Mouse (Mus musculus) forebrain, embryonic 10.5 days (tissue): ENCODE measurements around the gene Ldb2. TPM values are rescaled to one million over a fixed set of nuclear protein-coding genes. Genes with fewer than 3 reads are reported as not detected.

ENCODE experiments used
- DNase-seq: peaks from one replicate; pipeline ENCODE4 v3.0.0-alpha.2; 2017; ENCODE audit warnings: low spot score; ENCODE audit errors: extremely low spot score
- H3K27ac ChIP-seq: fragments of 300-500 bp; sonication (generic); 2 replicates; pipeline ENCODE4 v1.5.1; 2016; ENCODE audit warnings: mild to moderate bottlenecking
- H3K27me3 ChIP-seq: fragments of 300-500 bp; sonication (generic); 2 replicates; pipeline ENCODE4 v1.6.1; 2016; ENCODE audit warnings: mild to moderate bottlenecking; ENCODE audit not compliant: poor library complexity, severe bottlenecking
- H3K36me3 ChIP-seq: fragments of 300-500 bp; sonication (generic); replicated peaks from 2 replicates; pipeline ENCODE4 v1.6.1; 2016; ENCODE audit warnings: mild to moderate bottlenecking, moderate library complexity
- H3K4me1 ChIP-seq: fragments of 300-500 bp; sonication (generic); 2 replicates; pipeline ENCODE4 v1.6.1; 2016
- H3K4me3 ChIP-seq: fragments of 300-500 bp; sonication (generic); 2 replicates; pipeline ENCODE4 v1.5.1; 2016; ENCODE audit warnings: mild to moderate bottlenecking, moderate library complexity
- H3K9me3 ChIP-seq: fragments of 300-500 bp; sonication (generic); 2 replicates; pipeline ENCODE4 v1.6.1; 2016; ENCODE audit warnings: mild to moderate bottlenecking, moderate library complexity
- WGBS: fragments of 180-500 bp; shearing (Covaris S2); methylation state at CpG from one replicate; pipeline ENCODE4 v1.1.7; 2016; 5-methylcytosine and 5-hydroxymethylcytosine counted together
- polyA plus RNA-seq: library from polyadenylated mRNA; unstranded; fragments of >200 nt; fragmentation: Nextera tagmentation; extraction: Ambion mirVana; gene quantifications from 2 replicates; pipeline ENCODE4 v1.2.1, GENCODE M21; 2016

The Ldb2 gene
- polyA plus RNA-seq, 1 experiment from 2014 or later = 10.5 TPM

- Histone ChIP-seq H3K27me3 (no peaks in the 10 kb centered on the region), H3K27ac (no peak overlapping the region), H3K9me3 (no peaks in the 10 kb centered on the region), H3K4me1 (peaks cover 7% of the 10 kb centered on the region; the same call in 1 of the 2 replicates), H3K36me3 (no peaks in the 10 kb centered on the region), H3K4me3 (no peak overlapping the region)
- no peak for DNase-seq
- 83% methylated on average over 9 of the region's 9 CpGs for WGBS
These were observed 305.3 kb downstream of the Ldb2 start for GRCm38 (mm10) chr5:44494133-44494532.

GRCm38 (mm10) chr5:44491526-44491925 lies 308.0 kb downstream of the Ldb2 start:
- Histone ChIP-seq H3K9me3 (no peaks in the 10 kb centered on the region), H3K4me3 (no peak overlapping the region), H3K4me1 (peaks cover 1% of the 10 kb centered on the region; the same call in 1 of the 2 replicates), H3K36me3 (no peaks in the 10 kb centered on the region), H3K27me3 (no peaks in the 10 kb centered on the region), H3K27ac (no peak overlapping the region)
- WGBS = 90% methylated on average over 1 of the region's 1 CpGs
- no peak for DNase-seq

- no peak for DNase-seq
- H3K4me1 ChIP-seq = no peaks in the 10 kb centered on the region
- H3K36me3 ChIP-seq = no peaks in the 10 kb centered on the region
- no peak overlapping the region for H3K4me3 ChIP-seq
- no peaks in the 10 kb centered on the region for H3K9me3 ChIP-seq
- no peaks in the 10 kb centered on the region for H3K27me3 ChIP-seq
- 91% methylated on average over 6 of the region's 6 CpGs for WGBS
- H3K27ac ChIP-seq = no peak overlapping the region
These were observed 309.0 kb downstream of the Ldb2 start for GRCm38 (mm10) chr5:44490462-44490861.

GRCm38 (mm10) chr5:44483426-44484106 lies 315.9 kb downstream of the Ldb2 start:
- WGBS = 71% methylated on average over 11 of the region's 11 CpGs
- DNase-seq = no peak
- peaks cover 19% of the 10 kb centered on the region for H3K4me1 ChIP-seq
- no peaks in the 10 kb centered on the region for H3K27me3 ChIP-seq
- no peaks in the 10 kb centered on the region for H3K36me3 ChIP-seq
- H3K27ac ChIP-seq = no peak overlapping the region
- H3K9me3 ChIP-seq = no peaks in the 10 kb centered on the region
- no peak overlapping the region for H3K4me3 ChIP-seq

- Histone ChIP-seq H3K4me3 (no peak overlapping the region), H3K27me3 (no peaks in the 10 kb centered on the region), H3K36me3 (no peaks in the 10 kb centered on the region), H3K27ac (no peak overlapping the region), H3K4me1 (peaks cover 29% of the 10 kb centered on the region), H3K9me3 (no peaks in the 10 kb centered on the region)
- no peak for DNase-seq
- WGBS = 86% methylated on average over 4 of the region's 4 CpGs
These were observed 318.1 kb downstream of the Ldb2 start for GRCm38 (mm10) chr5:44481406-44481805.

GRCm38 (mm10) chr5:44476356-44476755 lies 323.1 kb downstream of the Ldb2 start:
- no peaks in the 10 kb centered on the region for H3K36me3 ChIP-seq
- 35% methylated on average over 4 of the region's 4 CpGs for WGBS
- H3K27me3 ChIP-seq = no peaks in the 10 kb centered on the region
- peaks cover 23% of the 10 kb centered on the region for H3K4me1 ChIP-seq
- no peak overlapping the region for H3K27ac ChIP-seq
- peak; percentile 24 for DNase-seq
- H3K4me3 ChIP-seq = no peak overlapping the region
- H3K9me3 ChIP-seq = no peaks in the 10 kb centered on the region

GRCm38 (mm10) chr5:44475543-44475942 lies 323.9 kb downstream of the Ldb2 start:
- Histone ChIP-seq H3K4me3 (no peak overlapping the region), H3K36me3 (no peaks in the 10 kb centered on the region), H3K27ac (no peak overlapping the region), H3K27me3 (no peaks in the 10 kb centered on the region), H3K9me3 (no peaks in the 10 kb centered on the region), H3K4me1 (peaks cover 19% of the 10 kb centered on the region)
- DNase-seq = no peak
- WGBS = 87% methylated on average over 1 of the region's 1 CpGs

GRCm38 (mm10) chr5:44473857-44474762 lies 325.4 kb downstream of the Ldb2 start:
- no peak for DNase-seq
- Histone ChIP-seq H3K36me3 (no peaks in the 10 kb centered on the region), H3K4me1 (peaks cover 16% of the 10 kb centered on the region), H3K27ac (no peak overlapping the region), H3K27me3 (no peaks in the 10 kb centered on the region), H3K4me3 (no peak overlapping the region), H3K9me3 (no peaks in the 10 kb centered on the region)
- 84% methylated on average over 10 of the region's 10 CpGs for WGBS

- Histone ChIP-seq H3K4me3 (no peak overlapping the region), H3K27ac (no peak overlapping the region; the same call in 1 of the 2 replicates), H3K9me3 (no peaks in the 10 kb centered on the region), H3K27me3 (no peaks in the 10 kb centered on the region), H3K36me3 (no peaks in the 10 kb centered on the region), H3K4me1 (peaks cover 11% of the 10 kb centered on the region)
- 75% methylated on average over 4 of the region's 4 CpGs for WGBS
- DNase-seq = no peak
These were observed 334.2 kb downstream of the Ldb2 start for GRCm38 (mm10) chr5:44465238-44465637.
